Mouse (Mus musculus): ENCODE measurements around the gene Shbg.

Gene Shbg

GRCm38 (mm10) chr11:69594853-69595252, 22.9 kb downstream of the Shbg start:
- no peak for DNase-seq

GRCm38 (mm10) chr11:69592799-69593198, 24.9 kb downstream of the Shbg start:
- DNase-seq, result no peak

- peak; percentile 78 to 85 for DNase-seq
Measured at GRCm38 (mm10) chr11:69591899-69592637, 25.6 kb downstream of the Shbg start.

- no peak for DNase-seq
Measured at GRCm38 (mm10) chr11:69591424-69591823, 26.3 kb downstream of the Shbg start.

- no peak for DNase-seq
Measured at GRCm38 (mm10) chr11:69590622-69591021, 27.1 kb downstream of the Shbg start.

- DNase-seq, result no peak
Measured at GRCm38 (mm10) chr11:69589207-69589834, 28.4 kb downstream of the Shbg start.

GRCm38 (mm10) chr11:69585718-69586325, 31.9 kb downstream of the Shbg start:
- DNase-seq, result no peak

- DNase-seq, result no peak
Measured at GRCm38 (mm10) chr11:69584937-69585336, 32.8 kb downstream of the Shbg start.

- DNase-seq, result no peak
Measured at GRCm38 (mm10) chr11:69584008-69584407, 33.7 kb downstream of the Shbg start.

GRCm38 (mm10) chr11:69582230-69582805, 35.4 kb downstream of the Shbg start:
- no peak for DNase-seq

GRCm38 (mm10) chr11:69581814-69582213, 35.9 kb downstream of the Shbg start:
- peak in 1 of 2 experiments; percentile 23 for DNase-seq

GRCm38 (mm10) chr11:69581147-69581688, 36.5 kb downstream of the Shbg start:
- peak; percentile 98 to 99 for DNase-seq

GRCm38 (mm10) chr11:69580572-69581146, 37.0 kb downstream of the Shbg start:
- DNase-seq, result no peak

GRCm38 (mm10) chr11:69580091-69580514, 37.6 kb downstream of the Shbg start, which contains the start of the genes Wrap53 and Trp53:
Gene Wrap53, minus strand, starts transcription at chr11:69580255.
Gene Trp53, plus strand, starts transcription at chr11:69580359.
- DNase-seq, result peak; percentile 94 to 95

- DNase-seq, result peak; percentile 97 to 98
Measured at GRCm38 (mm10) chr11:69579128-69580017, 38.3 kb downstream of the Shbg start.

GRCm38 (mm10) chr11:69578301-69578700, 39.4 kb downstream of the Shbg start:
- DNase-seq, result no peak

GRCm38 (mm10) chr11:69576307-69576706, 41.4 kb downstream of the Shbg start:
- DNase-seq, result no peak

GRCm38 (mm10) chr11:69575220-69575619, 42.5 kb downstream of the Shbg start:
- DNase-seq, result peak; percentile 52 to 58

GRCm38 (mm10) chr11:69565131-69565530, 52.6 kb downstream of the Shbg start:
- DNase-seq, result no peak

Measured in cerebellum, postnatal 10 days (tissue).